Mouse (Mus musculus): ENCODE results near the gene Dazap1. TPM values are rescaled to one million over a fixed set of nuclear protein-coding genes. Genes with fewer than 3 reads are reported as not detected.
A peak's percentile ranks its signal among the peaks of the same experiment; 100 is the strongest.

Gene Dazap1
- total RNA-seq, 2 experiments from 2014 or later = 49.9 to 51.0 TPM

DNA sequence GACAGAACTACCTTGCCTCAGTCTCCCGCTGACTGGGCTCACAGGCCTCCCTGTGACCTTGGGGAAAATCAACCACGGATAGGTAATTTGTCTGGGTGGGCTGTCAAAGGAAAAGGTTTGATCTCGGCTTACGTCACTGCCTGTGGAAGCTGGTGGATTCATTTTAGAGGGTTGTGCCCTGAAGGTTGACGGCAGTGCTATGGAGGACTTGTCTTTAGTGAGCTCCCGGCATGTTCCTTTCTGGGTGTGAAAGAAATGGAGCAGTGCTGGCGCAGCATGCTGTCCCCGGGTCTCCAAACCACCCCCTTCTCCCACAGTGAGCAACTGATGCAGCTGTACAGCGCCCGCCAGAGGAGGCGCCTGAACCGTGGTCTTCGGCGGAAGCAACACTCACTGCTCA lies 32.0 kb downstream of the Dazap1 start:
- no peak for DNase-seq
- intact Hi-C loops (cut with DNase I; ENCODE audit: low total_unique reads) = no loop called here

- no peak for DNase-seq
- intact Hi-C loops (cut with DNase I; ENCODE audit: low total_unique reads) = no loop called here
Measured at GRCm38 (mm10) chr10:80294311-80294710, 33.0 kb downstream of the Dazap1 start.

DNA sequence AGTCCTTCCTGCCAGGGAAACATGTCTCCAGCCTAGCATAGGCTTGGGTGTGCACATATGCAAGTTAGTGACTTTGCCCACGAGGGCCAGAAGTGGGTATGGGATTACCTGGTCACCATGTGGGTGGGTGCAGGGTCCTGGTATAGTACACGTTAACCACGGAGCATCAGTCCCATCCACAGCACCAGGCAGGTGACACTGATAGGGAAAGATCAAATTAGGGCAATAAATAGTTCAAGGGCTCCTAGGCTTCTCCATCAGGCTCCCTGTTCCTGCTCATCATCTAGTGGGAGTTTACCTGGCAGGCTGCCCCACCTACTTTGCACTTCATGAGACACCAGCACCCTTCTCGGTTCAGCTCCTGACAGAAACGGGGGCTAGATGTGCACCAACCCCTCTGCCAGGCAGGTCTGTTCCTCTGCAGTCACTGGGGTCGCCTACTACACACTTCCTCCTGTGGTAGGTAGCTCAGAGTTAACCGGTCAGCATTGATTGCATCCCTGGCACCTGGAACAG lies 33.6 kb downstream of the Dazap1 start:
- DNase-seq = no peak
- intact Hi-C loops (cut with DNase I; ENCODE audit: low total_unique reads) = loop anchor here (5.0 kb wide), 1 partner anchor 57 kb away; no protein-coding TSS in a partner anchor

GRCm38 (mm10) chr10:80295618-80296425 lies 34.5 kb downstream of the Dazap1 start, which contains the start of gene Apc2:
Gene Apc2 (plus strand): TSS chr10:80295977.
- intact Hi-C loops (cut with DNase I; ENCODE audit: low total_unique reads) = loop anchor here (5.0 kb wide), 1 partner anchor 56 kb away; no protein-coding TSS in a partner anchor
- peak; percentile 74 for DNase-seq

DNA sequence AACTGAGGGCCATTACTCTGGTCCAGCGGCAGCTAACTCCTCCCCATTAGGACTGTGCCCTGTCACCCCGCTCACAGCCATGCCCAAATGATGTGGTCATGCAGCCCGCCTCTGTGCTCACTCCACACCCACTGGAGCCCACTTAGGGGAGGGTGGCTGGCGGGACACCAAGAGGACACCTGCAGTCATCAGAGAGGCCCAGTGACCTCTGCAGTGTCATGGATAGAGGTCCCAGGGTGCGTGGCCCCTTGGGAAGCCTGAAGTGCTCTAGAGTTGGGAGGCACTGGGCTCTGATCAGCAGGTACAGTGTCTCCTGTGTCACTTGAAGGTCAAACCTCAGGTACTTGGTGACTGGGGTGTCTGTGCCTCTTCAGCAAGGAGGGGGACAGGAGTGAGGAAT lies 35.5 kb downstream of the Dazap1 start:
- no peak for DNase-seq
- intact Hi-C loops (cut with DNase I; ENCODE audit: low total_unique reads) = loop anchor here (5.0 kb wide), 1 partner anchor 55 kb away; no protein-coding TSS in a partner anchor

DNA sequence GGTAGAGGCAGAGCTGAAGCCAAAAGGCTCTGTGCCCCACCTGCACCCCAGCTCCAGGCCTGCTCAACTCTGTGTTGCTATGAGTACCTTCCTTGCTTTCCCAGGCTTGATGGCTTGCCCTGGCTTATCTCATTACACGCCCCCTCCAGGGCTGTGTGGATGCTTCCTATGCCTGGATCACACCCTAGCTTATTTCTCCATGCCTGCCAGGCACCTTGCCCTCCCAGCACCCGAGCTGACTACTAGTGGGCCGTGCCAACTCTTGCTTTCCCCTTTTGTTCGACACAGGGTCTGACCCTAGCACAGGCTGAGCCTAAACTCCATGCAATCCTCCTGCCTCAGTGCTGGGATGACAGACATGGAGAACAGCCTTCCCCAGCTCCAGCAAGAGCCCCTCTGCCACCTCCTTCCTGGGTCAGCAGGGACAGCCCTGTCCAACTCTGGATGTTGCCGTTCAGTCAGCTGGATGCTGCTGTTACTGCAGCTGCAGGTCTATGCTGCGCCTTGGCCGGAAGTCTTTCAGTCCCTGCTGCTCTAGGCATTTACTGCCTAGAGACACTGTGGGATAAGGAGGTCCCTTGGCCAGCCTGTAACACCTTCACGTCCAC lies 36.3 kb downstream of the Dazap1 start:
- DNase-seq = no peak
- intact Hi-C loops (cut with DNase I; ENCODE audit: low total_unique reads) = loop anchor here (5.0 kb wide), 1 partner anchor 55 kb away; no protein-coding TSS in a partner anchor

- peak; percentile 51 for DNase-seq
- intact Hi-C loops (cut with DNase I; ENCODE audit: low total_unique reads) = loop anchor here (5.0 kb wide), 1 partner anchor 54 kb away; no protein-coding TSS in a partner anchor
Measured at GRCm38 (mm10) chr10:80298571-80299281, 37.4 kb downstream of the Dazap1 start.

- no peak for DNase-seq
- intact Hi-C loops (cut with DNase I; ENCODE audit: low total_unique reads) = loop anchor here (5.0 kb wide), 1 partner anchor 53 kb away; no protein-coding TSS in a partner anchor
Measured at GRCm38 (mm10) chr10:80299301-80299700, 38.0 kb downstream of the Dazap1 start.

GRCm38 (mm10) chr10:80299824-80300223 lies 38.5 kb downstream of the Dazap1 start:
- DNase-seq = no peak
- intact Hi-C loops (cut with DNase I; ENCODE audit: low total_unique reads) = loop anchor here (5.0 kb wide), 1 partner anchor 52 kb away; no protein-coding TSS in a partner anchor

DNA sequence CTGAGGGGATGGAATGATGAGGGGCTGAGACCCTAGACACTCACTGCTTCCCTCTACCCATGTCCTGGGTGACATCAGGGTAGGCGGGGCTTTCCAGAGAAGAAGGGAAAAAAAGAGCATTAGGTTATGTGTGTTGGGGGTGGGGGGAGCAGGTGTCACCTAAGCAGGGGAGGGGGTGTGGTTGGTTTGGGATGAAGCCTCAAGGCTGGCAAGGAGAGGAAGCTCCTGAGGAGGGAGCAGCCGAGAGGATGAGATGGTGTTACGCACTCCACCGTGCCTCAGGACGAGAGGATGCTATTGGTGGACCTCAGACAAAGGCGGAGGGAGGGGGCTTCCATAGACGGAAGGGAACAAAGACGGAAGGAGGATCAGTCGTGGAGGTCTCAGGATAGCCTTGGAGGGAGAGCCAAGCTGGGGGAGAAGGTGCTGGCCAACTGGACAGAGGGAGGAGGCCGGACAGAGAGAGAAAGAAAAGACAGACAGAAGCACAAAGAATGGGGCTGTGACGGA lies 39.4 kb downstream of the Dazap1 start:
- DNase-seq = no peak
- intact Hi-C loops (cut with DNase I; ENCODE audit: low total_unique reads) = no loop called here

DNA sequence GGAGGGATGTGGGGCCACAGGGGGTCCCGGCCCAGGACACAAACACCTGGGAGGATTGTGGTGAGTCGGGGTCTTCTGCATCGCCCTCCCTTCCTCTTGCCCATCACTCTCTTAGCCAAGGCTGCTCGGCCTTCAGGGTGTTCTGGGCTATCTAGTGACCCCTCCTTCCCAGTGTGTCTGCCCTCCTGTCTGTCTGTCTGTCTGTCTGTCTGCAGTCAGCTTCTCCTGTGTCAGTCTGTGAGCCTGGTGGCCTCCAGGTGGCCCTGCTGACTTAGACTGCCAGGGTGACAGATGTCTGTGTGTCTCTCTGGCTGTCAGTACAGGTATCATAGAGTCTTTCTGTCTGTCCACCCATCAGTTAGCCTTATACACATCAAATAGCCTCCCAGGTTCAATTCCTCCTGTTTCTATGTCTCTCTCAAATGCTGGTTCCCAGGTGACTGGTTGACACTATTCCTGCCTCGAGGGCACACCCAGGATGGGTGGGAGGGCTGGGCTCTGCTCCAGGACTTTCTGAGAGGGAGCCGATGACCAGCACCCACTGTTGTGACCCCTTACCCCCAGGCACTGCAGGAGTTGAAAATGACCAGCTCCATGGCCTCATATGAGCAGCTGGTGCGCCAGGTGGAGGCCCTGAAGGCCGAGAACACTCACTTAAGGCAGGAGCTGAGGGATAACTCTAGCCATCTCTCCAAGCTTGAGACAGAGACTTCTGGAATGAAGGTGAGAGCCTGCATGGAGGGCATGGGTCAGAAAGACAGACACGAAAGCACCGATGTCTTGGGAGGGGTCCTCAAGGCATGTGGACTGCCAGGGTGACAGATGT lies 40.2 kb downstream of the Dazap1 start:
- intact Hi-C loops (cut with DNase I; ENCODE audit: low total_unique reads) = no loop called here

GRCm38 (mm10) chr10:80302082-80302355 lies 40.7 kb downstream of the Dazap1 start:
- intact Hi-C loops (cut with DNase I; ENCODE audit: low total_unique reads) = no loop called here
- DNase-seq = no peak

More for the DNA sequence above, 40.2 kb downstream of the Dazap1 start:
- DNase-seq = no peak

DNA sequence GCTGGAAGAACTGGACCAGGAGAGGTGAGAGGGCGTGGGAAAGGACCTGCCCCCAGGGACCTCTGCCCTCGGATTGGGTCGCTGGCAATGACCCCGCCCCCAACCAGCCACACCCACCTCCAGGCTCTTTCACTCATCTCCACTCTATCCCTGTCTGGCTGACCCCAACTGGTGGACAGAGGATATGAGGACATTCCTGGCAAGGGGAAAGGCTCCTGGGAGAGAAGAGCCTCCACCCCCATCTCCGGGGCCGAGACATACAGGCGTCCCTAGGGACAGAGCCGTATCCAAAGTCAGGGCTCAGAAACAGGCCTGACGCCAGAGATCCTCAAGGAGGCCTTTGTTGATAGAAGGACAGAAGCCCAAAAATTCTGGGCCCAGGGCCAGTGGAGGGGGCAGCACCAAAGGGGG lies 41.2 kb downstream of the Dazap1 start:
- intact Hi-C loops (cut with DNase I; ENCODE audit: low total_unique reads) = no loop called here
- peak; percentile 86 for DNase-seq

- intact Hi-C loops (cut with DNase I; ENCODE audit: low total_unique reads) = no loop called here
Measured at GRCm38 (mm10) chr10:80304458-80304857, 43.2 kb downstream of the Dazap1 start.

DNA sequence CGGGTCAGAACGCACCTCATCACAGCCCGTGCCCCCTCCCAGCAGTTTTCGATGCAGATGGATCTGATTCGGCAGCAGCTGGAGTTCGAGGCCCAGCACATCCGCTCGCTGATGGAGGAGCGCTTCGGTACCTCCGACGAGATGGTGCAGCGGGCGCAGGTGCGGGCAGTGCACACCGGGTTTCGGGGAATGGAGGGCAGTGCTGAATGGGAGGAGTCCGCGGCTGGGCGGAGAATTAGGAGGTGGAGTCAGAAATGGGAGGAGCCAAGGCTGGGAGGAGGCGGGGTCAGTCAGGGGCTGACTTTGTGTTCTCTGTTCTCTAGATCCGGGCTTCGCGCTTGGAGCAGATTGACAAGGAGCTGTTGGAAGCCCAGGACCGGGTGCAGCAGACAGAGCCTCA lies 43.6 kb downstream of the Dazap1 start:
- DNase-seq = no peak
- intact Hi-C loops (cut with DNase I; ENCODE audit: low total_unique reads) = no loop called here

More at GRCm38 (mm10) chr10:80304458-80304857, 43.2 kb downstream of the Dazap1 start:
- no peak for DNase-seq

- no peak for DNase-seq
- intact Hi-C loops (cut with DNase I; ENCODE audit: low total_unique reads) = no loop called here
Measured at GRCm38 (mm10) chr10:80311560-80311959, 50.3 kb downstream of the Dazap1 start.

GRCm38 (mm10) chr10:80312586-80313504 lies 51.6 kb downstream of the Dazap1 start:
- intact Hi-C loops (cut with DNase I; ENCODE audit: low total_unique reads) = no loop called here
- DNase-seq = no peak
